Mouse (Mus musculus) heart, adult 2 months (tissue): ENCODE measurements around the gene L3mbtl1. TPM values are rescaled to one million over a fixed set of nuclear protein-coding genes. Genes with fewer than 3 reads are reported as not detected.

Experiments
- DNase-seq, 2 experiments: peaks; one replicate each; pipeline ENCODE4 v3.0.0; 2021
- H3K27ac ChIP-seq: fragments of 200-600 bp; 2 replicates; pipeline ENCODE4 v1.8.1; 2022
- H3K27me3 ChIP-seq: fragments of 200-500 bp; 2 replicates; pipeline ENCODE4 v1.6.1; 2012; ENCODE audit warnings: mild to moderate bottlenecking, low read length, inconsistent platforms, mixed read lengths; ENCODE audit not compliant: control insufficient read depth, insufficient read depth
- H3K36me3 ChIP-seq: fragments of 200-500 bp; 2 replicates; pipeline ENCODE4 v1.6.1; 2012; ENCODE audit warnings: low read length, inconsistent platforms; ENCODE audit not compliant: control insufficient read depth, insufficient read depth
- H3K4me1 ChIP-seq: fragments of 200-500 bp; 2 replicates; pipeline ENCODE4 v1.6.1; 2011; ENCODE audit warnings: low read length; ENCODE audit not compliant: control insufficient read depth, insufficient read depth
- H3K4me3 ChIP-seq: fragments of 200-600 bp; 2 replicates; pipeline ENCODE4 v1.8.1; 2022
- H3K79me2 ChIP-seq: fragments of 200-500 bp; replicated peaks from 2 replicates; pipeline ENCODE4 v1.6.1; 2012; ENCODE audit warnings: mild to moderate bottlenecking, inconsistent platforms, low read length, moderate library complexity, mixed read lengths; ENCODE audit not compliant: control insufficient read depth, insufficient read depth
- H3K9ac ChIP-seq: fragments of 200-500 bp; 2 replicates; pipeline ENCODE4 v1.6.1; 2012; ENCODE audit warnings: low read depth, mild to moderate bottlenecking, control low read depth, inconsistent platforms, low read length, mixed read lengths
- CTCF ChIP-seq: fragments of 200-600 bp; IDR thresholded peaks from 2 replicates; pipeline ENCODE4 v1.8.1; 2022; ENCODE audit warnings: antibody characterized with exemption, mild to moderate bottlenecking, moderate library complexity
- EP300 ChIP-seq: fragments of 200-500 bp; IDR thresholded peaks from 2 replicates; pipeline ENCODE4 v1.6.1; 2011; ENCODE audit warnings: low read depth, low read length, control low read depth; ENCODE audit not compliant: insufficient read depth
- POLR2A ChIP-seq: fragments of 200-500 bp; IDR thresholded peaks from 2 replicates; pipeline ENCODE4 v1.6.1; 2011; ENCODE audit warnings: mild to moderate bottlenecking, low read depth, low read length, control low read depth; ENCODE audit not compliant: insufficient read depth
- WGBS: fragments of 180-500 bp; shearing (Covaris S2); methylation state at CpG from one replicate; pipeline ENCODE4 v1.1.7; 2018; 5-methylcytosine and 5-hydroxymethylcytosine counted together
- intact Hi-C: fragments of 180-260 bp; cut with DNase I; formaldehyde crosslinking; loops from one replicate; pipeline ENCODE4 v1.15.1; 2025
- polyA plus RNA-seq: library from polyadenylated mRNA; depleted of rRNA; stranded (reverse); fragments of >200 nt; gene quantifications from 2 replicates; pipeline ENCODE4 v1.2.3, GENCODE M21; 2012
- total RNA-seq, 2 experiments: library from RNA; stranded (reverse); gene quantifications; 2 replicates each; pipeline ENCODE4 v1.2.3; 2021

The L3mbtl1 gene
- total and polyA plus RNA-seq, 3 experiments, result 0.10 to 0.65 TPM; not detected in 1

- WGBS, result 20% methylated on average over 4 of the region's 4 CpGs
- Histone ChIP-seq H3K9ac (no peak overlapping the region), H3K4me1 (peaks cover 9% of the 10 kb centered on the region), H3K79me2 (no peaks in the 10 kb centered on the region), H3K27me3 (no peaks in the 10 kb centered on the region), H3K36me3 (no peaks in the 10 kb centered on the region), H3K4me3 (no peak overlapping the region), H3K27ac (no peak overlapping the region; the same call in 1 of the 2 replicates)
- peak; percentile 58 to 70 for DNase-seq
- intact Hi-C loops, result no loop called here
- no peak for TF ChIP-seq EP300
- no peak for TF ChIP-seq POLR2A
- no peak for TF ChIP-seq CTCF
Measured at GRCm38 (mm10) chr2:162976001-162976400, 32.7 kb downstream of the L3mbtl1 start.

- Histone ChIP-seq H3K4me3 (no peak overlapping the region), H3K9ac (no peak overlapping the region), H3K27ac (no peak overlapping the region), H3K36me3 (no peaks in the 10 kb centered on the region), H3K79me2 (no peaks in the 10 kb centered on the region), H3K4me1 (no peaks in the 10 kb centered on the region), H3K27me3 (no peaks in the 10 kb centered on the region)
- DNase-seq, result no peak
- TF ChIP-seq POLR2A, result no peak
- TF ChIP-seq EP300, result no peak
- no peak for TF ChIP-seq CTCF
- WGBS, result 77% methylated on average over 6 of the region's 6 CpGs
- intact Hi-C loops, result no loop called here
Measured at GRCm38 (mm10) chr2:162984381-162984780, 41.1 kb downstream of the L3mbtl1 start.

GRCm38 (mm10) chr2:162985923-162986322 lies 42.7 kb downstream of the L3mbtl1 start:
- DNase-seq, result peak; percentile 46 to 58
- Histone ChIP-seq H3K36me3 (no peaks in the 10 kb centered on the region), H3K79me2 (no peaks in the 10 kb centered on the region), H3K27ac (no peak overlapping the region), H3K9ac (no peak overlapping the region), H3K4me3 (no peak overlapping the region), H3K27me3 (no peaks in the 10 kb centered on the region), H3K4me1 (no peaks in the 10 kb centered on the region)
- TF ChIP-seq CTCF, result no peak
- no peak for TF ChIP-seq EP300
- no peak for TF ChIP-seq POLR2A
- 19% methylated on average over 3 of the region's 3 CpGs for WGBS
- intact Hi-C loops, result no loop called here

GRCm38 (mm10) chr2:162986764-162987163 lies 43.5 kb downstream of the L3mbtl1 start:
- TF ChIP-seq EP300, result no peak
- Histone ChIP-seq H3K9ac (no peak overlapping the region), H3K27me3 (no peaks in the 10 kb centered on the region), H3K79me2 (no peaks in the 10 kb centered on the region), H3K36me3 (no peaks in the 10 kb centered on the region), H3K4me1 (no peaks in the 10 kb centered on the region), H3K4me3 (no peak overlapping the region), H3K27ac (no peak overlapping the region)
- WGBS, result 60% methylated on average over 3 of the region's 3 CpGs
- intact Hi-C loops, result no loop called here
- no peak for DNase-seq

- H3K4me1 ChIP-seq, result no peaks in the 10 kb centered on the region
- intact Hi-C loops, result no loop called here
- WGBS, result 48% methylated on average over 8 of the region's 8 CpGs
- H3K4me3 ChIP-seq, result no peak within 1 kb of the TSS
- H3K27ac ChIP-seq, result no peak within 1 kb of the TSS
- H3K9ac ChIP-seq, result no peak within 1 kb of the TSS
- no peaks in the 10 kb centered on the region for H3K79me2 ChIP-seq
- H3K27me3 ChIP-seq, result no peaks in the 10 kb centered on the region
- H3K36me3 ChIP-seq, result no peaks in the 10 kb centered on the region
- DNase-seq, result no peak
- no peak for TF ChIP-seq EP300
- no peak for TF ChIP-seq CTCF
- TF ChIP-seq POLR2A, result no peak
Measured at GRCm38 (mm10) chr2:162987218-162987617, 43.9 kb downstream of the L3mbtl1 start, which contains the start of gene Sgk2. Gene Sgk2, plus strand, starts transcription at chr2:162987330.

GRCm38 (mm10) chr2:162988235-162988634 lies 45.0 kb downstream of the L3mbtl1 start:
- DNase-seq, result no peak

More at GRCm38 (mm10) chr2:162988235-162988634, 45.0 kb downstream of the L3mbtl1 start:
- intact Hi-C loops, result no loop called here
- H3K36me3 ChIP-seq, result no peaks in the 10 kb centered on the region
- no peak overlapping the region for H3K4me3 ChIP-seq
- no peak overlapping the region for H3K27ac ChIP-seq
- TF ChIP-seq EP300 (no peak), CTCF (no peak), POLR2A (no peak)
- H3K79me2 ChIP-seq, result no peaks in the 10 kb centered on the region
- no peak overlapping the region for H3K9ac ChIP-seq
- no peaks in the 10 kb centered on the region for H3K27me3 ChIP-seq
- WGBS, result 80% methylated on average over 4 of the region's 4 CpGs
- H3K4me1 ChIP-seq, result no peaks in the 10 kb centered on the region
